Mouse (Mus musculus): Measurements from ENCODE around the gene Sp3.
"Not testable (repeated sequence)": the region's sequence is repeated elsewhere in the genome, so short reads cannot be mapped to it uniquely, and the experiment has no call there.

The Sp3 gene

DNA sequence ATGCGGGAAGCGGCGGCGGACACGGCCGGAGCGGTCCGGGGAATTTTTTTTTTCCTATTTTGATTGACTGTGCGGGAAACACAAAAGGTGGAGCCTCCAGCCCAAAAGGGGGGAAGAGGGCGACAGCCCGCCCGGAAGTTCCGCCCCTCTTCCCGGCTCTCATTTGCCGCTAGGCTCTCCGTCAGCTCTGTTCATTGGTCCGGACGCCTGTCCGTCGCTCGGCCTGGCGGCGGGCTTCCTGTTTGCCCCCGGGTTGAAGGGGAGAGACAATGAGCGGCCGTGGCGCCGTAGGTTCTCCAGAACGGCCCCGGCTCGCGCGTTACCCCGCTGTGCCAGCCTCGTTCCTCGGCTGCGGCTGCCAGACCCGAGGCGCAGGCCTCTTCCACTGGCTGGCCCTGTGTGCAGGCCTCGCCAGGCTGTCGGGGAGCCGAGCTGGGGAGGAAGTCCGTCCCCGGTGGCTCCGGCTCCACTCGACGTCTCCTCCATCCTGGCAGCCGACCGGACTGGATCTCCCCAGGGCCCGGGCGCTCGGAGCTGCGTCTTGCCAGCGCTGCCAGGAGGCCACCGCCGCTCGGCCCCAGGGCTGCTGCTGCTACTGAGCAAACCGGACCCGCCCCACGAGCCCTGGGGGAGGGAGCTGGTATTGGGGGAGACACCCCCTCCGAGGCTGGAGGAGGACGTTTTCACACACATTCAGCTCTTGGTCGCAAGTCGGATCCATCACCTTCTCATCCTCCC is at the start of gene Sp3:
Gene Sp3, minus strand, starts transcription at position 110 of the 738 bp plus-strand sequence.
- peak; percentile 91 for ATAC-seq (ENCODE audit: low TSS enrichment)

DNA sequence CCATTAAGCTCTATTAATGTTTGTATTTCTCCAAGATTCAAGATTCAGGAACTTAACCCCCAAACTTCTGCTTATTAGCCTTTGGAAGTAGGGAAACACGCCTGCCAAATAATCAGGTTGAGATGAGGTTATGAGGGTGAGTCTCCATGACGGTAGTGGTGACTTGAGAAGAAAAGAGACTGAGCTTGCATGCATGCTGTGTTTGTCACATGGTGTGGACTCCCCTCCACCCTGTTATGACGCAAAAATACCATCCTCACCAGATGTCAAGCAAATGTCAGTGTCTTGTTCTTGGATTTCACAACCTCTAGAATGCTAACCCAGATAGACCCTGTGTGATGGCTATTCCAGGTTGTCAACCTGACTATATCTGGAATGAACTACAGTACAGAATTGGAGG is 49.6 kb upstream of the Sp3 start:
- ATAC-seq (ENCODE audit: low TSS enrichment) = no peak

DNA sequence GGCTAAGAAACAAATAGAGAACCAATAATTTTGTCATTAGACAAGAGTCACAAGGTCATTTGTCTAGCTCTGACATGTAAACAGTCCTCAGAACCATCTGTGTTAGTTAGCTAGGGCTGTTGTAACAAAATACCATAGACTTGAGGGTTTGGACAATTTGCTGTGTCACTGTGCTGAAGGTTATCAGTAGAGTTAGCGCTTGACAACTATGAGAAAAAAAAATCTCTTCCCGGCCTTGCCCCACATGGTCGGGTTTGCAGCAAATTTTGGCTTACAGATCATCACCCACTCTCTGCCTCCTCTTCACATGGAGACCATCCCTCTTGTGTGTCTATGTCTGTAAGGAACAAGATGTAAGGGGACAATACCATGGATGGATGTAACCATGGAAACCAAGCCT is 47.8 kb upstream of the Sp3 start:
- ATAC-seq (ENCODE audit: low TSS enrichment) = no peak

DNA sequence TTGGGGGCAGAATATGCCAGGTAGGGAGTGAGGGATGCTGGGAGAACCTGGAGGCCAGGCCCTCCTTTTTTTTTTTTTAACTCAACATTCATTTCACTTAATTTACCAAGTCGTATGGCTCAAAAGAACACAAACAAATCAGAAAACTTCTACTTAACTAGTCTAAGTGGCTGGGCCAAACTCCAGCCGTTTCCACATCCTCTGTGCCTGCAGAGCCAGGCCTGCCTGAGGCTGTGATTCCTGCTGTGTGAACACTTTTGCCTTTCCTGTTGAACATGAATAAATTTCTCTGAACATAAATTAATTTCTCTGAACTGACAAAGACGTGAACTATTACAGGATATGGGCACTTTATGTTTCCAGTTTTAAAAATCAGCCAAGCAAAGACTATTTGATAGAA is 46.9 kb upstream of the Sp3 start:
- ATAC-seq (ENCODE audit: low TSS enrichment) = no peak

DNA sequence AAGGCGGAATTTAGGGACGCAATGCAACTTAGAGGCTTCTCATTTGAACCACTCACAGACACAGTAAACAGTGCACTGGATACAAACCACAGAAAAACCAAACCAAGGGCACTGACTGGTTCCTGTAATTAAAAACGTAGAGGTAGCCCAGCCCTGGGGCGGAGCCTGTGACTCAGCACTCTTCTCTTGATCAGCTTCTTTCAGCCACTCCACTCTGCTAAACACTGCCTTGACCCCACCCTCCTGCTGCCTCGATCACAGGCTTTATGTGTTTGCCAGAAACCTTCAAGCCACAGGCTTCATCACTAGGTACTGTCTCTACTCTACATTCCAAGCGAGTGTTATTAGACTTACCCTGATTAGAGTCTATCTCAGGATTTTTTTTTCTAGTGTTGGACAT is 43.6 kb upstream of the Sp3 start:
- ATAC-seq (ENCODE audit: low TSS enrichment) = no peak

DNA sequence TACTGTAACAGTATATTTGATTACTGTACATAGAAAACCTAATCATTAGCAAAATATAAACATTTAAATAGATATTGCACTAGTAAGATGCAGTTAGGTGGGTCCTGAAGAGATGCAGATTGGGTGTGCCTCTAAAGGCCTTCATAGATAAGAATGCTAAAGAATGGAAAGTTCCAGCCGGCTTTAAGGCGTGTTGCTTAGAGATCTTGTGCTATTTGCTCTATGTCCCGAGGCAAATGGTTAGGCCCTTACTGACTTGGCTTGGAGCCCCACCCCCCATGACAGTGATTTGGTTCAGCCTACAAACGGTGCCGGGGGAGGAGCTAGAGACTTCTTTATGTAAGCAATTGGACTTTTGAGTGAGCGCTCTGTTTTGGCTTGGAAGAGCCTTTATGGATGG is 40.8 kb upstream of the Sp3 start:
- no peak for ATAC-seq (ENCODE audit: low TSS enrichment)

DNA sequence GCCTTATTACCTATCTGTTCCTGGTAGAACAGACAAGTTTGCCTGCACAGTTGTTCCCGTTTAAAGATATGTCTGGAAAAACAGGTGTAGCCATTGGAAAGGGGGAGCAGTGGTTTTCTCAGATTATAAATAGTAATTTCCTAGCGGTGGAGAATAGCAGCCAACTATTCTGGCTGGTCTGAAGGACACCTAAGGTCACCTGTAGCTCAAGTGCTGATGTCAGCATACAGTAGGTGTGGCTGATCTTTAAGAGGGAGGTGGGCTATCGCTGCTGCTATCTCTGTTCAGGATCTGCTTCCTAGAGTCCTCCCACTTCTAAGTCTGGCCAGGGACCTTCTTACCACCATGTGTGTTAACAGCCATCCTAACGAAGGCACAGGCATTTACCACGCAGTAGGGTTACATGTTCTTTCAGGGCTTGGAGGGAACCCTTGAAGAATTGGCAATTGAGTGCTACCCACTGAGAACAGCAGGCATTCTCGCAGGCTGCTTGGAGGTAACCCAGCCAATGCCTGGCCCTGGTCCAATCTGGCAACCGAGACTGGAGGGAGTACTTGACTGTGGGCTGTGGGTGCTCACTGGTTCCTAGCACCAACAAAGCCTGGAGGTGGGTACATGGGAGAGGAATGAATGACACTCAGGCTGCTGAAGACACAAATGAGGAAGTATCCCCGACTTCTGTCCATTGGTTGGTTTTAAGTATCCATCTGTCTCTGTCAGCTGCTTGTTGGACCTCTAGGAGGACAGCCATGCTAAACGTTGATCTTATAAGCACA is 39.3 kb upstream of the Sp3 start:
- peak; percentile 88 for ATAC-seq (ENCODE audit: low TSS enrichment)

DNA sequence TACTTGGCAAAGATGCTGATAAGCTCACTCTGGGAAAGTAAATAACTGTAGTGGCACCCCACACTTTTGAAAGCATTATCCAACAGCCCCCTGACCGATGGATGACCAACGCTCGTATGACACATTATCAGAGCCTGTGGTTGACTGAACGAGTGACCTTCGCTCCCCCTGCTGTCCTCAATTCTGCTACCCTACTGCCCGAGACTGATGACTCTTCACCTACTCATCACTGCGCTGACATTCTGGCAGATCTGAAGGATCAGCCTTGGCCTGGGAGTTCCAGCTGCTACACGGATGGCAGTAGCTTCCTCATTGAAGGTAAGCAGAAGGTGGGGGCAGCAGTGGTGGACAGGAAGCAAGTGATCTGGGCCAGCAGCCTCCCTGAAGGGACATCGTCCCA is 33.8 kb upstream of the Sp3 start:
- not testable (repeated sequence) for ATAC-seq (ENCODE audit: low TSS enrichment)

DNA sequence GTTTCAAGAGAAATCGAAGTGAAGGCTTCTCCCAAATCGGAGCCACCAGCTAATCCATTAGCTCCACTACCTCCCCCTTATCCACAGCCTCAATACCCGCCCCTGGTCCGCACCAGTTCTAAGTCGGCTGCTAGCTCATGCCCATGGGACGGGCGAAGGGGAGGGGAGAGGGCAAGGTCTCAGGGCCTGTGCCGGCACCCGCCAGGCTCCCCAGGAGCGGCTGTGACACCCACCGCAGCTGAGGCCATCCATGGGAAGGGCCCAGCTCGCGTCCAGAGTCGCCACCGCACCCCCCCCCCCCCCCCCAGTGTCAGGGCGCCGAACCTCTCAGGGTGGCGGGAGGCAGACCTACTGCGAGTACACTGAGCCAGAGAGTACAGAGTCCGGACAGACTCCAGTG is 32.4 kb upstream of the Sp3 start:
- ATAC-seq (ENCODE audit: low TSS enrichment) = no peak

DNA sequence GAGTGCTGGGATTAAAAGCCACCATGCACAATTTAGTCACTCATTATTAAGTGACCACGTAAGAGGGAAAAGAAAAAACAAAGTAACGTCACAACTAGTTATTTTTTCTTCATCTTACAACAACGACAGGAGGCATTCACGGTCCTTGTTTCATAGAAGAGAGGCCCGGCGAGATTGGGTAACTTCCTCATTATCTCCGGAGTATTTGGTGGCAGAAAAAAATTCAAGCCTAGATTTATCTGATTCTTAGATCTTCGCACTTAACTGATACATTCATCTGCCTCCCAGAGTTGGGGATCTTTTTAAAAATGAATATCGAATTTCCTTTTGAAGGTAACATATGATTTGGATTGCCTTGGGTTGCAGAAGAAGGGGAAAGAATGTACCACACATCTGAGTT is 27.2 kb upstream of the Sp3 start:
- no peak for ATAC-seq (ENCODE audit: low TSS enrichment)

DNA sequence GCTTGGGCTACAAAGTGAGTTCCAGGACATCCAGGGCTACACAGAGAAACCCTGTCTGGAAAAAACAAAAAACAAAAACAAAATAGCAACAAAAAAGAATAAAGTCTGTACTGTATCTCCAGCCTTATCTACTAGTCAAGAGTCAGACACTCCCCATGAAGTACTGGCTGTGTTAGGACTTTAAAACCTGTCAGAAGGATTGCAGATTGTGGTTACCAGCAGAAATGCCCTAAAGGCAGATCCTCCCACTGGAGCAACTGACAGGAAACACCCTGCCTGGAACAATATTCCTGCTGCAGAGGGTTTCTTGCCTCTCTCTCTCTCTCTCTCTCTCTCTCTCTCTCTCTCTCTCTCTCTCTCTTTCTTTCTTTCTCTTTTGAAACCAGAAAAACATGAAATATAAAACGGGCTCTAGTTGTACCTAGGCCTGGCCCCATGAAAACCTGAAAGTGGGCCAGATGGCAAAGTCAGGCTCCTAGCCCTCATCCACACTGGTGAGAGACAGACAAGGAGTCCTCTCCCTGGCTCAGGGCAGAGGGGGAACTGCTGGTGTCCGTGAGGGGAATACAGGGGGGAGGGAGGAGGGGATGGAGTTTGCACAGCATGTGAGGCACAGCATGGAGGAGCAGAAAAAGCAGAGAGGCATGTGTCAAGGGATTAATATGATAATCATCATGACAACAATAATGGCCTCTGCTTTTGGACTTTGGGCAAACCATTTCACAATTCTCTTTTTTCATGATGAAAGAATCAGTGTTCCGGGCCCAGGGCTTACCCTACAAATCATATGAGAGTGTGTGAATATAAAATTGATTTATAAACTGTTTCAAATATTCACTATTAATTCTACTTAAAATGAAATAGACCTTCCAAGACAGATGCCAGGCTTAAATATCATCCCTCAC is 25.6 kb upstream of the Sp3 start:
- ATAC-seq (ENCODE audit: low TSS enrichment) = no peak

DNA sequence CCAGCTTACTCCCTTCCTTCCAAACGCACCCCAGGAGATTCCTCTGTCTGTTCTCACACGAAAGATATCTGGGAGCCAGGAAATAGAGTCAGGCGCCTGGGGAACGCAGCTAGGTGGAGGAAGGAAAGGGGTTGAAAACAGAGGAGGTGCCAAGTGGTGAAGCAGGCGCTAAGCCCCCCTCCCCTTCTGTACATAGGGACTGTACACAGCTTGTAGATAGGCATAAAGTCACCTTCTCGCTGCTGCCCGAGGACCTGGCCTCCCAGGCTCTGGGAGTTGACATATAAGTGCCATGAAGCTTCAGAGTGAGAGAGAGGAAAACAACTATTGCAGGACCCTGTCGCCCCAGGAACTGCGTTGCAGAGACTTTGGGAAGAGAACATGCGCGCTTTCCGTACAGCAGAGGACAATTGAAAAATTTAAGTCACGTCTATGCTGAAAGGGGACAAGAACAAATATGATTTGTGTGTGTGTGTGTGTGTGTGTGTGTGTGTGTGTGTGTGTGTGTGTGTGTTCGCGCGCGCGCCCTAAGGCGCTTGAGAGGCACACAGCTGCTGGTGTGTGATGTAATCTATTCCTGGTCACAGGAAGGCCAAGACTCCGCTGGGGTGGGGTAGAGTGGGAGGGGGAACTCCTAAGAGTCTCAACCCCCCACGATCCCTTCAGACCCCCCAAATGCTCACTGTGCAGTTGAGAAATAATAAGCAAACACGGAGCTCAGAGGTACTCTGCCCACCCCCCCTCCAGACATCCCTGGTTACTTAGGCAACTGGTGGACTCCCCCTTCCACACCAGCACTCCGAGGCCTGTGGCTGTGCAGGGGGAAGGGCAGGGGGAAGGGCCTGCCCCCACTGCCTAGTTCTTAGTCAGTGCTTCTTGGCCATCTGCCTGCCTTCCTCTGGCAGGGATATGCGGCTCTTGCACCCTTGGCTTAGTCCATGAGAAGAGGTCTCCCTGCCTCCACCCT is 23.8 kb upstream of the Sp3 start:
- peak; percentile 65 for ATAC-seq (ENCODE audit: low TSS enrichment)

DNA sequence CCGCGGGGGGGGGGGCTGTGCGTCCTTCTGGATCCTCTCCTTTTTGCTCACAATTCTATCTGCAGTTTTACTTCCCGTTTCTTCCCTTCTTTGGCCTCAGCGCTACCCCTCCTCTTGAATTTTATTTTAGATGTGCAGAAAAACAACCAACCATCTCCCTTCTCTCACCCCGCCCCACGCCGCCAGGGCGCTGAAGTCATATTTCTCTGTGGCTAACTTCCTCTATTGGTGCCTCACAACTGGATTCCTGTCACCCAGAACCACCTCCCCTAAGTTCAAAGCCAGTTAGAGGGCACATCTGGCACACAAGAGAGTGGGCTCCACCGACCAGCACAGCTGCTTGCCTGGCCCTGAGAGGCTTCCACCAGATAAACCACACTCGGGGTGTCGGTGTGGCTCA is 22.8 kb upstream of the Sp3 start:
- no peak for ATAC-seq (ENCODE audit: low TSS enrichment)

DNA sequence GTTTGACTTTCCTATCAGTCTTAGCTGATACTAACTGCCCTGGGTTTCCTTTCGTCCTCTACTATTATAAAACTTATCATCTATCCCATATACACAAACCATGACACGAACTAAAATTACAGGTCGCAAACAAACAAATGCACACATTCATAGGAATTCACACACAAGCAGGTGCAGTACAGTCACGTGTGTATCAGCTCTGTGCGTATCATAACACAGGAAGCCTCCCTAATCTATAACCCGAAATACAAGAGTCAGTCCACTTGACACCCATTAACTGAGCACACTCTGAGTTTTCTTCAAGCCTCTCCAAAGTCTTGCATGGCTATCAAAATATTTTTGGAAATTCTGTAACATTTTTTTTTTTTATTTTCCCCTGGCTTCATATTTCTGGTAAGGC is 22.2 kb upstream of the Sp3 start:
- ATAC-seq (ENCODE audit: low TSS enrichment) = no peak

DNA sequence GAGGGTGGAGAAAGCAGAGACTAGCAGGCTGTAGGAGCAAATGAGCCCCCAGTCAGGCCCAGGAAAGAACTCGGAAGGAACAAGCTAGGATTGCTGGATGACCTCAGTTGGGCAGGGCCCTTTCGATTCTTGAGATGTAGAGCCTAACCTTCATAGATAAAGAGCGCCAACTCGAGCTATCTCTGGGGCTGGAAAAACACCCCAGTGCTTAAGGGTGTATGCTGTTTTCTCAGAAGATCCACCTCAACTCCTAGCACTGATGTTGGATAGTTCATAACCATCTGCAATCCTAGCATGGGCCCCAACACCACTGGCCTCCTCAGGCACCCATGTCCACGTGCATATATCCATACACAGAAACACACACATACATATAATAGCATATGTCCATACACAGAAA is 21.7 kb upstream of the Sp3 start:
- ATAC-seq (ENCODE audit: low TSS enrichment) = no peak

DNA sequence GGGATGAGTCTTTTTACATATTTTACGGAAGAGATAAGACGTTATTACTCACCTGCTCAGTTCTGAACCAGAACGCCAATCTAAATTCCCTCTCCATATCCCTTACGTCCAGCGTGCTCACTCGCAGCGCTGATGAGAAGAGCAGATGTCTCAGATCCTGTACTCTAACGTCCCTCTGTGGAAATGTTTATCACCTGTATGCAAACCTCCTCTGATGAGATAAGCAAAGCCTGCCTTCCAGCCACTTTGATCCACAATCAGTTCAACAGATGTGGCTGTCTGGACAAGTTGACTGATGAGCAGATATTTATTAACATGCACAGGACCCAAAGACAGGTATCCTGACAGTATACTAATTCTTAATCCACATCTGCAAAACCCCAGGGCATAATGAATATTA is 19.9 kb upstream of the Sp3 start:
- no peak for ATAC-seq (ENCODE audit: low TSS enrichment)

DNA sequence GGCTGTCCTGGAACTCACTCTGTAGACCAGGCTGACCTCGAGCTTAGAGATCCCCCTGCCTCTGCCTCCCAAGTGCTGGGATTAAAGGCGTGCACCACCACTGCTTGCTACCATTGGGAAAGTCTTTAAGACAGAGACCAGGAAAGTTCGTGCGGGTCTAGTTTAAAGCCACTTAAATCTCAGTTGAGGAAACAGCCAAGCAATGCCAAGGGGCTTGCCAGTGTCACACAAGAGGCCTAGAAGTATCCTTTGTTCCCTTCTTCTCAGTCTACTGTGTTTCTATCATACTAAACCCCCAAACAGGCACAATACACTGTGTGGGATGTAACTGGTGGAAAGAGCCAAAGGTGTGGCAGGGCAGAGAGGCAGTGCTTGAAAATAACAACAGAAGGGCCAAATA is 17.3 kb upstream of the Sp3 start:
- no peak for ATAC-seq (ENCODE audit: low TSS enrichment)

DNA sequence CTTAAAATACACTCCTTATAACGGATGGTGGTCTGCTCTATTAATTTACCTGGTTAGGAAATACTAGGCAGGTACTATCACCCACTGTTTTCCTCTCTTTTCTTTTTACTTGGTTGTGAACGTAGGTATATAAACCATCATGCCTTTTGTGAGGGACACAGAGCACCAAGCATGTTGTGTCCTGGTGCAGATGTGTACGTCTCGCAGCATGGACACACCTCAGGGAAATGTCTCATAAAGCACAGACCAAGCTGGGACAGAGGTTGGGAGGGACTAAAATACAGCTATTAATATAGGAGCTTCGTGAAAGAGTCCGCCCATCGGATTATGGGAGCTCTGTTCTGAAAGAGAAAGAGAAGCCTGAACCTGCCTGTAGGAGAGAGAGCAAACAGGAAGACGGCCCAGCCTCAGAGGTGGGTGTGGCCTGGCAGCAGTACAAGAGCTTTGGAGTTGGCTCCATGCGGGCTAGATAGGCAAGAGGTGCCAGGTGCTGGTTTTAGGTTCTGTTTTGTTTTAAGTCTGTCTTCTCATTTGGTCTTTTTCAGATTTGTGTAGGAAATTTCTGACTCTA is 16.6 kb upstream of the Sp3 start:
- ATAC-seq (ENCODE audit: low TSS enrichment) = no peak

DNA sequence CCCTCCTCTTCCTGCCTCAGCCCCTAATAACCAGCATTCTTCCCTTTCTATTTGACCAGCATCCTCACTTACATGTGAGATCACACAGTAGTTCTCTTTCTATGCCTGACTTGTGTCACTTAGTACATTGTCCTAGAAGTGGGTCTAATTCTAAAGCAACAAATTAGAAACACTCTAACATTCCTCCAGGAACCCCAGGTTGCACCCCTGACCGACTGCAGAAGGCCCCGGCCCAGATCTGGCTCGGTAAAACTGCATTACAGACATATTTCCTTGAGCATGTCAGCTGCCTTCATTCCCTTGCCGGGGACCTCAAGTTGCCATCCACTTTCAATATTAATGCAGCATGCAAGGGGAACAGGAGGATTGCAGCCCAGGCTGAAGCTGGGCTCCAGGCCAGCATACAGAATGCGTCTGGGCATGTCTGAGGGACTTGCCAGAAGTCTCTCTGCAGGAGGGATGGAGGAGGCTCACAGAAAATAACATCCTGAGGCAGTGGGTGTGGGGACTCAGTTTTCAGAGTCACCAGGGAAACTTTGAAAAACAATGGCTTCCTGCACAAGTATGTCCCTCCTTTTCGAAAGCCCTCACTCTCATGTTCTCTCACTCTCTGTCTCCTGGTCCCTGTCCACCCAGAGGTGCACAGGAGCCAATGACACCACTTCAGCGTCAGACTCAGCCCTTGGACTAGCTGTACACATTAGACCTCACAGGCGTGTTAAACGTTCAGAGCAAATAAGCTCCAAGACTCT is 15.3 kb upstream of the Sp3 start:
- peak; percentile 91 for ATAC-seq (ENCODE audit: low TSS enrichment)

DNA sequence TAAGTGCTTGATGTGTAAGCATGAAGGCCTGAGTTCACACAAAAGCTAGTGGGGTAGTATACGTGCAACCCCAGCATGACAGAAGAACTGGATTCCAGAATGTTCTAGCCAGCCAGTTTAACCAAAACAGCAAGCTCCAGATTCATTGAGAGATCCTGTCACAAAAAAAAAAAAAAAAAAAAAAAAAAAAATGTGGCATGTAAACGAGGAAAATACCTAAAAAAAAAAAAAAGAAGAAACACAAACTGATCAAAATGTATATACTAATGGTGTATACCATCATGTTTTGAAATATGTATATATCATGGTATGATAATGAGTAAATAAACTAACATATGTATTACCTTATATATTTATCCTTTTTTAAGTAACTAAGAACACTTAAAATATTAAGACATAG is 13.9 kb upstream of the Sp3 start:
- ATAC-seq (ENCODE audit: low TSS enrichment) = no peak
